Mouse (Mus musculus): Measurements from ENCODE around the gene Proca1. TPM values are rescaled to one million over a fixed set of nuclear protein-coding genes. Genes with fewer than 3 reads are reported as not detected.

The Proca1 gene
- 2.9 TPM in 2 replicates for polyA plus RNA-seq (2016; fragmentation: Nextera tagmentation; extraction: Ambion mirVana)

GRCm38 (mm10) chr11:78193113-78193512 is at the start of gene Proca1:
Gene Proca1, plus strand, starts transcription at chr11:78193392.
- peak within 1 kb of the TSS; percentile 40 for H3K4me3 ChIP-seq
- no peak for ATAC-seq (ENCODE audit: insufficient number of reproducible peaks, insufficient read depth, low FRiP score, low TSS enrichment)

GRCm38 (mm10) chr11:78143520-78143919 is 49.7 kb upstream of the Proca1 start:
- Histone ChIP-seq H3K27ac (no peak overlapping the region), H3K4me2 (replicated peaks) (no peak overlapping the region), H3K4me3 (no peak overlapping the region), H3K9me3 (no peaks in the 10 kb centered on the region), H3K9ac (no peak overlapping the region), H3K27me3 (no peaks in the 10 kb centered on the region), H3K36me3 (peaks cover 48% of the 10 kb centered on the region), H3K4me1 (no peaks in the 10 kb centered on the region)
- 83% methylated on average over 2 of the region's 2 CpGs for WGBS
- ATAC-seq (ENCODE audit: insufficient number of reproducible peaks, insufficient read depth, low FRiP score, low TSS enrichment): no peak

More at GRCm38 (mm10) chr11:78193113-78193512, at the start of gene Proca1:
- Histone ChIP-seq H3K9me3 (no peaks in the 10 kb centered on the region), H3K27ac (0 out of 2 replicates have a peak within 1 kb of the TSS, but pooled peaks have one; percentile 30), H3K4me2 (replicated peaks) (peak within 1 kb of the TSS; percentile 56), H3K36me3 (peaks cover 24% of the 10 kb centered on the region), H3K9ac (no peak within 1 kb of the TSS), H3K4me1 (peaks cover 14% of the 10 kb centered on the region), H3K27me3 (no peaks in the 10 kb centered on the region)
- WGBS: 79% methylated on average over 1 of the region's 1 CpGs

GRCm38 (mm10) chr11:78146168-78146567 is 47.0 kb upstream of the Proca1 start:
- WGBS: 83% methylated on average over 5 of the region's 5 CpGs
- 0 out of 2 replicates have a peak overlapping the region, but pooled peaks have one; percentile 31 for H3K27ac ChIP-seq

GRCm38 (mm10) chr11:78146707-78147543 is 46.3 kb upstream of the Proca1 start:
- H3K27me3 ChIP-seq: no peaks in the 10 kb centered on the region
- 77% methylated on average over 6 of the region's 6 CpGs for WGBS
- peaks cover 76% of the 10 kb centered on the region for H3K36me3 ChIP-seq
- no peaks in the 10 kb centered on the region for H3K4me1 ChIP-seq
- no peak for ATAC-seq (ENCODE audit: insufficient number of reproducible peaks, insufficient read depth, low FRiP score, low TSS enrichment)
- no peak overlapping the region for H3K9ac ChIP-seq
- H3K9me3 ChIP-seq: no peaks in the 10 kb centered on the region
- H3K4me3 ChIP-seq: no peak overlapping the region
- H3K4me2 ChIP-seq (replicated peaks): no peak overlapping the region
- 0 out of 2 replicates have a peak overlapping the region, but pooled peaks have one; percentile 31 for H3K27ac ChIP-seq

More at GRCm38 (mm10) chr11:78146168-78146567, 47.0 kb upstream of the Proca1 start:
- Histone ChIP-seq H3K9me3 (no peaks in the 10 kb centered on the region), H3K27me3 (no peaks in the 10 kb centered on the region), H3K4me2 (replicated peaks) (no peak overlapping the region), H3K9ac (no peak overlapping the region), H3K4me3 (no peak overlapping the region), H3K36me3 (peaks cover 70% of the 10 kb centered on the region), H3K4me1 (no peaks in the 10 kb centered on the region)
- no peak for ATAC-seq (ENCODE audit: insufficient number of reproducible peaks, insufficient read depth, low FRiP score, low TSS enrichment)

- Histone ChIP-seq H3K36me3 (peaks cover 86% of the 10 kb centered on the region), H3K4me3 (no peak overlapping the region), H3K4me1 (0 out of 2 replicates have a peak, but pooled peaks cover 5% of the 10 kb centered on the region), H3K27me3 (no peaks in the 10 kb centered on the region), H3K4me2 (replicated peaks) (no peak overlapping the region), H3K9ac (no peak overlapping the region), H3K27ac (no peak overlapping the region), H3K9me3 (no peaks in the 10 kb centered on the region)
- 22% methylated on average over 1 of the region's 1 CpGs for WGBS
- no peak for ATAC-seq (ENCODE audit: insufficient number of reproducible peaks, insufficient read depth, low FRiP score, low TSS enrichment)
Measured at GRCm38 (mm10) chr11:78151161-78151560, 42.0 kb upstream of the Proca1 start.

GRCm38 (mm10) chr11:78152299-78153231 is 40.6 kb upstream of the Proca1 start:
- Histone ChIP-seq H3K27ac (no peak overlapping the region), H3K4me2 (replicated peaks) (no peak overlapping the region), H3K9ac (no peak overlapping the region), H3K27me3 (no peaks in the 10 kb centered on the region), H3K4me1 (0 out of 2 replicates have a peak, but pooled peaks cover 5% of the 10 kb centered on the region), H3K36me3 (peaks cover 85% of the 10 kb centered on the region), H3K9me3 (no peaks in the 10 kb centered on the region), H3K4me3 (no peak overlapping the region)
- no peak for ATAC-seq (ENCODE audit: insufficient number of reproducible peaks, insufficient read depth, low FRiP score, low TSS enrichment)
- WGBS: 70% methylated on average over 9 of the region's 9 CpGs

- whole genome bisulfite sequencing: 91% methylated on average over 13 of the region's 13 CpGs
- H3K9ac ChIP-seq: no peak overlapping the region
- H3K4me2 ChIP-seq (replicated peaks): no peak overlapping the region
- peaks cover 86% of the 10 kb centered on the region for H3K36me3 ChIP-seq
- H3K27me3 ChIP-seq: no peaks in the 10 kb centered on the region
- ATAC-seq (ENCODE audit: insufficient number of reproducible peaks, insufficient read depth, low FRiP score, low TSS enrichment): peak; percentile 64; the same call in 1 of the 2 replicates
- H3K9me3 ChIP-seq: no peaks in the 10 kb centered on the region
- H3K4me3 ChIP-seq: no peak overlapping the region
- 0 out of 2 replicates have a peak, but pooled peaks cover 5% of the 10 kb centered on the region for H3K4me1 ChIP-seq
- 0 out of 2 replicates have a peak overlapping the region, but pooled peaks have one; percentile 1 for H3K27ac ChIP-seq
Measured at GRCm38 (mm10) chr11:78153778-78154177, 39.4 kb upstream of the Proca1 start.

- Histone ChIP-seq H3K36me3 (peaks cover 88% of the 10 kb centered on the region), H3K4me1 (peaks cover 9% of the 10 kb centered on the region), H3K4me3 (no peak overlapping the region), H3K9me3 (no peaks in the 10 kb centered on the region), H3K9ac (no peak overlapping the region), H3K27ac (peak overlapping the region; percentile 26; the same call in 1 of the 2 replicates), H3K4me2 (replicated peaks) (no peak overlapping the region), H3K27me3 (no peaks in the 10 kb centered on the region)
- WGBS: 63% methylated on average over 5 of the region's 5 CpGs
- no peak for ATAC-seq (ENCODE audit: insufficient number of reproducible peaks, insufficient read depth, low FRiP score, low TSS enrichment)
Measured at GRCm38 (mm10) chr11:78155674-78156073, 37.5 kb upstream of the Proca1 start.

- WGBS: 68% methylated on average over 6 of the region's 6 CpGs
- Histone ChIP-seq H3K36me3 (peaks cover 88% of the 10 kb centered on the region), H3K27ac (no peak overlapping the region)
Measured at GRCm38 (mm10) chr11:78156156-78156699, 37.0 kb upstream of the Proca1 start.

GRCm38 (mm10) chr11:78159096-78159495 is 34.1 kb upstream of the Proca1 start:
- Histone ChIP-seq H3K4me1 (peaks cover 22% of the 10 kb centered on the region), H3K4me3 (no peak overlapping the region), H3K36me3 (peaks cover 80% of the 10 kb centered on the region), H3K27ac (no peak overlapping the region), H3K9me3 (no peaks in the 10 kb centered on the region), H3K9ac (no peak overlapping the region), H3K4me2 (replicated peaks) (no peak overlapping the region), H3K27me3 (no peaks in the 10 kb centered on the region)
- 30% methylated on average over 2 of the region's 2 CpGs for WGBS
- no peak for ATAC-seq (ENCODE audit: insufficient number of reproducible peaks, insufficient read depth, low FRiP score, low TSS enrichment)

More at GRCm38 (mm10) chr11:78156156-78156699, 37.0 kb upstream of the Proca1 start:
- Histone ChIP-seq H3K4me3 (no peak overlapping the region), H3K9me3 (no peaks in the 10 kb centered on the region), H3K9ac (no peak overlapping the region), H3K27me3 (no peaks in the 10 kb centered on the region), H3K4me2 (replicated peaks) (no peak overlapping the region), H3K4me1 (peaks cover 9% of the 10 kb centered on the region)
- ATAC-seq (ENCODE audit: insufficient number of reproducible peaks, insufficient read depth, low FRiP score, low TSS enrichment): no peak

GRCm38 (mm10) chr11:78159557-78159956 is 33.6 kb upstream of the Proca1 start:
- no peak for ATAC-seq (ENCODE audit: insufficient number of reproducible peaks, insufficient read depth, low FRiP score, low TSS enrichment)
- H3K4me3 ChIP-seq: no peak overlapping the region
- no peak overlapping the region for H3K4me2 ChIP-seq (replicated peaks)
- WGBS: 66% methylated on average over 7 of the region's 7 CpGs
- no peaks in the 10 kb centered on the region for H3K27me3 ChIP-seq
- no peak overlapping the region for H3K9ac ChIP-seq
- H3K4me1 ChIP-seq: peaks cover 22% of the 10 kb centered on the region
- H3K27ac ChIP-seq: 0 out of 2 replicates have a peak overlapping the region, but pooled peaks have one; percentile 46
- H3K9me3 ChIP-seq: no peaks in the 10 kb centered on the region
- peaks cover 76% of the 10 kb centered on the region for H3K36me3 ChIP-seq

Measured in embryonic facial prominence, embryonic 12.5 days (tissue).